Mouse (Mus musculus) embryonic facial prominence, embryonic 11.5 days (tissue): ENCODE data around the gene A930017K11Rik. TPM values are rescaled to one million over a fixed set of nuclear protein-coding genes. Genes with fewer than 3 reads are reported as not detected.

Source experiments
- ATAC-seq: fragments of 200-750 bp; cut with Nextera tagmentation; replicated peaks from 2 replicates; pipeline ENCODE4 v1.8.0; 2017; ENCODE audit warnings: low read depth; ENCODE audit not compliant: insufficient number of reproducible peaks, low FRiP score, low TSS enrichment
- DNase-seq: peaks from one replicate; pipeline ENCODE4 v3.0.0-alpha.2; 2015; ENCODE audit warnings: low spot score
- H3K27ac ChIP-seq: fragments of 300-500 bp; sonication (generic); replicated peaks from 2 replicates; pipeline ENCODE4 v1.5.1; 2014; ENCODE audit warnings: mild to moderate bottlenecking, low read depth, low read length, control low read depth
- H3K27me3 ChIP-seq: fragments of 300-500 bp; sonication (generic); 2 replicates; pipeline ENCODE4 v1.6.1; 2014; ENCODE audit warnings: mild to moderate bottlenecking, low read length, moderate library complexity, mixed read lengths; ENCODE audit not compliant: control insufficient read depth, insufficient read depth
- H3K36me3 ChIP-seq: fragments of 300-500 bp; sonication (generic); replicated peaks from 2 replicates; pipeline ENCODE4 v1.6.1; 2014; ENCODE audit warnings: low read depth, mild to moderate bottlenecking, low read length, moderate library complexity, mixed read lengths; ENCODE audit not compliant: control insufficient read depth, insufficient read depth
- H3K4me1 ChIP-seq: fragments of 300-500 bp; sonication (generic); 2 replicates; pipeline ENCODE4 v1.6.1; 2014; ENCODE audit warnings: low read length, mixed read lengths; ENCODE audit not compliant: control insufficient read depth, insufficient read depth
- H3K4me2 ChIP-seq: fragments of 300-500 bp; sonication (generic); 2 replicates; pipeline ENCODE4 v1.6.1; 2014; ENCODE audit warnings: low read depth, mild to moderate bottlenecking, control low read depth, low read length, moderate library complexity
- H3K4me3 ChIP-seq: fragments of 300-500 bp; sonication (generic); 2 replicates; pipeline ENCODE4 v1.5.1; 2014; ENCODE audit warnings: low read depth, low read length, control low read depth
- H3K9ac ChIP-seq: fragments of 300-500 bp; sonication (generic); replicated peaks from 2 replicates; pipeline ENCODE4 v1.6.1; 2014; ENCODE audit warnings: mild to moderate bottlenecking, control low read depth, low read length
- H3K9me3 ChIP-seq: fragments of 300-500 bp; sonication (generic); replicated peaks from 2 replicates; pipeline ENCODE4 v1.6.1; 2016; ENCODE audit warnings: mild to moderate bottlenecking, low read length, inconsistent platforms, mixed read lengths; ENCODE audit not compliant: control insufficient read depth
- WGBS: fragments of 180-500 bp; shearing (Covaris S2); extraction: QIAGEN DNeasy Blood & Tissue Kit; methylation state at CpG from one replicate; pipeline ENCODE4 v1.1.7; 2014; 5-methylcytosine and 5-hydroxymethylcytosine counted together
- polyA plus RNA-seq: library from polyadenylated mRNA; unstranded; fragments of >200 nt; fragmentation: Nextera tagmentation; extraction: Ambion mirVana; gene quantifications from 2 replicates; pipeline ENCODE4 v1.2.1, GENCODE M21; 2014

A930017K11Rik gene
- polyA plus RNA-seq, 1 experiment from 2014 or later, result 0.49 TPM

DNA sequence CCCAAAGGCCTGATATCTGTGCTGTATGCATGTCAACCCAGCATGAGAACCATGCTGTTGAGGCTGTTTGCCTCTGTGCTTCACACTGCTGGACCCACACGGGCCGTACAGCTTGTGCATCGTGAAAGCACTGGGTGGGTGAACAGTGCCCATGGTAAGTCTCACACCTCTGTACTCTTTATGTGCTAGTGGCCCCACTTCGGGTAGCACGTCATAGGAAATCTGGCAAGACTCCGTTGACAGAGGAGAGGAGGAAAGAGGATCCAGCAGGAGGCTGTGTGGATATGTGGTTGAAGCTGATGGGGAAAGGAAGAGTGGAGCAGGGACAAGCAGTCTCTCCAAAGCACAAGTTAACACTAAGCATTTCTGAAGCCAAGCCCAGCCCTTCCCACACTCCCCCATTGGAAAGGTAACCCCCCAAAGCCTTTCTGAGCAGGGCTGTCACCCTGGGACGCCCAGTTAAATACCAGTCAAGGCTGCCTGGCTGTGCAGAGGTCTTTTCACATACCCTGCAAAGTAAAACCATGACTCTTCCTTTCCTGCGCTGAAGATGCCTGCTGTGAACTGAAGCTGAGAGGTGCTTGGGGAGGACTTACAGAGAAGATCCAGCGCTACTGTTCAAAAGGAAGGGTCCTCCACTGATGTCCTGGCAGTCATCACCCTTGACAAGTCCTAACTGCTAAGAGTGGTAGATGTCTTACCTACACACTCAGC lies 34.2 kb downstream of the A930017K11Rik start:
- H3K4me3 ChIP-seq, result peak overlapping the region; percentile 99
- no peak for ATAC-seq

DNA sequence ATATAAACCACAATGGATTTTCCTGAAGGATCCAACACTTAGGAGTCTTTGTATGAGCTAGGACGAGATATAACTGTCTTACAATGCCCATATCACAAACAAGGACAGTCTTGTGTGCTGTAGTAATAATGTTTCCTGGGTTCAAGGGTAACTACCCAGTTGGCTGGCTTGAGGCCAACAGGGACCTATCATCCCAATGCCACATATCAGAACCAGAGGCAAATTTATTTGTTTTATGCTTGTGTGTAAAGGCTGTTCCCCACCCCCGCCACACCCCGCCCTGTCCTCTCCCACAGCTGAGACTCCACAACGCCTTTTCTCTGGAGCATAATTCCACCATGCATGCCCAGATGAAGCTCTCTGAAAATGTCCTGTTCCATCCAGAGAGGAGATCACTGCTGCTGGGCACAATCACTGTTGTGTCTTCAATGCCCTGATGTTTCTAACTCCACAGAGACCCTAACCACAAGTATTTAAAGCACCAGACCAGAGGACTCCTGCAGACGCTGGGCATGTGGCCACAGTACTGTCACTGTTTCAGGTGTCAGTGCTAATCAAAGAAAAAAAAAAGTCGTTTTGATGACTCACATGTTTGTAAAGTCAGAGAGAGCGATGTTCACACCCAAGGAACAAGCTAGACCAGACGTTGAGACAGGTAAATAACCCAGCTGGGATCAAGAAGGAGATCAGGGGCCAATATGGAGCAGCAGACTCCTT lies 35.3 kb downstream of the A930017K11Rik start:
- H3K9me3 ChIP-seq, result no peaks in the 10 kb centered on the region
- DNase-seq (no peak), ATAC-seq (no peak)
- no peaks in the 10 kb centered on the region for H3K27me3 ChIP-seq
- no peak overlapping the region for H3K9ac ChIP-seq
- no peaks in the 10 kb centered on the region; the same call in 1 of the 2 replicates for H3K36me3 ChIP-seq
- H3K4me3 ChIP-seq, result no peak overlapping the region
- WGBS, result 84% methylated on average over 8 of the region's 8 CpGs
- peaks cover 4% of the 10 kb centered on the region for H3K4me1 ChIP-seq
- no peak overlapping the region for H3K27ac ChIP-seq
- no peak overlapping the region for H3K4me2 ChIP-seq

More for the DNA sequence above, 34.2 kb downstream of the A930017K11Rik start:
- WGBS, result 86% methylated on average over 9 of the region's 9 CpGs
- H3K36me3 ChIP-seq, result no peaks in the 10 kb centered on the region; the same call in 1 of the 2 replicates
- H3K9me3 ChIP-seq, result no peaks in the 10 kb centered on the region
- no peak overlapping the region for H3K27ac ChIP-seq
- H3K27me3 ChIP-seq, result no peaks in the 10 kb centered on the region
- peak overlapping the region; percentile 81 for H3K9ac ChIP-seq
- DNase-seq, result no peak
- peaks cover 4% of the 10 kb centered on the region for H3K4me1 ChIP-seq
- peak overlapping the region; percentile 85 for H3K4me2 ChIP-seq

GRCm38 (mm10) chr17:25914295-25914694 lies 38.1 kb downstream of the A930017K11Rik start:
- no peak for ATAC-seq
- Histone ChIP-seq H3K27ac (no peak overlapping the region), H3K27me3 (no peaks in the 10 kb centered on the region), H3K9me3 (no peaks in the 10 kb centered on the region), H3K9ac (no peak overlapping the region), H3K4me2 (no peak overlapping the region), H3K4me3 (no peak overlapping the region), H3K4me1 (peaks cover 4% of the 10 kb centered on the region), H3K36me3 (no peaks in the 10 kb centered on the region; the same call in 1 of the 2 replicates)
- DNase-seq, result no peak
- WGBS, result 90% methylated on average over 4 of the region's 4 CpGs

DNA sequence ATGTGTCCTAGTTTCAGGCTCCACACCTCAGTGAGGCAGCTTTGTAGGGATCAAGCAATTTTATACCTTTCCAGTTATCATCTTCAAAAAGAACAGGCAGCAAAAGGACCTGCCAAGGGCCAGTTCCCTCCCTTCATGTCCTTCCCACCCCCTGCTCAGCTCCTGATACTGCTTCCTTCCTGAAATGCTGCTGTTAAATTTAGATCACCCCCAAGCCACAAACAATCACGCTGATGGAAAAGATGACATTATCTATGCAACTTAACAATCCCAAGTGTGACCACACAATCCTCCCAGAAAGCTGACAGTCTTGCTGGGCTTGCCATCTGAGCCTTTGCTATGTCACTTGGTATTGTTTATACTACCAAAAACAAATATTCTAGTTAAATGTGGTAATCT lies 38.5 kb downstream of the A930017K11Rik start:
- Histone ChIP-seq H3K27me3 (no peaks in the 10 kb centered on the region), H3K9ac (no peak overlapping the region), H3K4me2 (no peak overlapping the region), H3K4me3 (no peak overlapping the region), H3K27ac (no peak overlapping the region), H3K9me3 (no peaks in the 10 kb centered on the region), H3K4me1 (peaks cover 4% of the 10 kb centered on the region), H3K36me3 (no peaks in the 10 kb centered on the region; the same call in 1 of the 2 replicates)
- DNase-seq (no peak), ATAC-seq (no peak)
- 88% methylated on average over 1 of the region's 1 CpGs for WGBS

DNA sequence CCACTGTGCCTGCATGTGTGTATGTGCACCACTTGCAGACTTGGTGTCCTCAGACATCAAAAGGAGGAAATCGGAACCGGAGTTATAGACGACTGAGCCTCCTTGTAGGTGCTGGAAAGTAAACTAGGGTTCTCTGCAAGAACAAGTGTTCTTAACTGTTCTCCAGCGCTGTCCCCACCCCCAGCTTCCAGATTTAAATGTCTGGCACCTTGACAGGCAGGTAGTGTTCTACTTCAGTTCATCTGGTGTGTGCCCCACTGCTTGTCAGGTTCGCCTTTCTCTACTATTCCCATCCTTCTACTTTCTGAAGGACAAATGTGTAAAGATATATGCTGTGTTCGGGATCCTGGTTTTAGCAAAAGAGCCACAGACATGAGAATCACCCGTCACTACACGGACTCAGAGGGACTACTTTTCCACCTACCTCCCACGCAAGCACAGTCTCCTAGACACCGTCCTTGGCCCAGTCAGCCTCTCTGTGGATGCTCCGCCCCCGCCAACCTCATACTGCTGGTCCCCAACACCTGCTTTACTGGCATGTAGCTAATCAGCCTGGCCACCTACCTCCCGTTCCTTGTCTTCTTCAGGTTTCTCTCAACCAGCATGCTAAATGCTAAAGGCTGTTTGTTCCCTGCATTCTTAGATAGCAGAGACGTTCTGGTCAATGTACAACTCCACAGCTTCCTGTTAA lies 39.0 kb downstream of the A930017K11Rik start:
- WGBS, result 90% methylated on average over 14 of the region's 14 CpGs
- H3K36me3 ChIP-seq, result no peaks in the 10 kb centered on the region; the same call in 1 of the 2 replicates
- no peak for DNase-seq
- no peaks in the 10 kb centered on the region for H3K9me3 ChIP-seq
- no peak overlapping the region for H3K4me2 ChIP-seq
- peaks cover 1% of the 10 kb centered on the region for H3K4me1 ChIP-seq
- H3K27ac ChIP-seq, result no peak overlapping the region
- H3K27me3 ChIP-seq, result no peaks in the 10 kb centered on the region
- H3K4me3 ChIP-seq, result no peak overlapping the region
- no peak for ATAC-seq
- no peak overlapping the region for H3K9ac ChIP-seq

DNA sequence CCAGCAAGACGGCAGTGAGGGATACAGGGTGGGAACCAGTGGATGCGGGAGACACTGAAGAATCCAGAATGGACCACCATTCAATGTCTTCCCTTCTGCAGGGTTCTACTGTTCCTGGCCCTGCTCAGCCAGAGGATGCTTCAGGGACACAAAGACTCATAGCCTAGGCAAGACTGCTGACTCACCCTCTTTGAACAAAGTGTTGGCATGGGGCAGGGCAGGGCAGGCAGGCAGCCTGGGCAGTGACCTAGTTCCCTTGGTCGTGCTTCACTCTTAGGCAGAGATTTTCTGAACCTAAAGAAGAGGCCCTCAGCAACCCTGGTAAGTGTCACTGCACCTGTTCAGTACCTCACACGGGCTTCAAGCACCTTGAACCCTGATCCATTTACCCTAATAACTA lies 40.5 kb downstream of the A930017K11Rik start:
- no peak overlapping the region for H3K9ac ChIP-seq

GRCm38 (mm10) chr17:25907640-25908039 lies 44.7 kb downstream of the A930017K11Rik start:
- no peak for ATAC-seq
- H3K4me3 ChIP-seq, result no peak overlapping the region
- H3K9ac ChIP-seq, result no peak overlapping the region
- H3K4me1 ChIP-seq, result no peaks in the 10 kb centered on the region
- no peaks in the 10 kb centered on the region for H3K9me3 ChIP-seq
- H3K27ac ChIP-seq, result no peak overlapping the region
- DNase-seq, result no peak
- no peaks in the 10 kb centered on the region for H3K36me3 ChIP-seq
- WGBS, result 83% methylated on average over 2 of the region's 2 CpGs
- no peak overlapping the region for H3K4me2 ChIP-seq
- no peaks in the 10 kb centered on the region for H3K27me3 ChIP-seq

More for the DNA sequence above, 40.5 kb downstream of the A930017K11Rik start:
- 88% methylated on average over 4 of the region's 4 CpGs for WGBS
- Histone ChIP-seq H3K4me1 (no peaks in the 10 kb centered on the region), H3K4me3 (no peak overlapping the region), H3K27me3 (no peaks in the 10 kb centered on the region), H3K4me2 (no peak overlapping the region), H3K36me3 (no peaks in the 10 kb centered on the region; the same call in 1 of the 2 replicates), H3K27ac (no peak overlapping the region), H3K9me3 (no peaks in the 10 kb centered on the region)
- no peak for ATAC-seq
- no peak for DNase-seq
